Mouse (Mus musculus): Measurements from ENCODE around the gene Agap2.

GRCm38 (mm10) chr10:127058708-127059107, 16.4 kb upstream of the Agap2 start:
- TF ChIP-seq CTCF (IDR thresholded peaks at IDR 0.05; ENCODE audit: low read depth) (no peak), EP300 (IDR thresholded peaks at IDR 0.05; ENCODE audit: low read depth) (no peak)

Measured in liver, postnatal 0 days (tissue).